Mouse (Mus musculus) embryo, embryonic 11 days (tissue): Measurements from ENCODE around the gene Zfp454.
A peak's percentile ranks its signal among the peaks of the same experiment; 100 is the strongest.

Experiments used
- DNase-seq: peaks from one replicate; pipeline ENCODE4 v3.0.0-alpha.2; 2015

Gene Zfp454

DNA sequence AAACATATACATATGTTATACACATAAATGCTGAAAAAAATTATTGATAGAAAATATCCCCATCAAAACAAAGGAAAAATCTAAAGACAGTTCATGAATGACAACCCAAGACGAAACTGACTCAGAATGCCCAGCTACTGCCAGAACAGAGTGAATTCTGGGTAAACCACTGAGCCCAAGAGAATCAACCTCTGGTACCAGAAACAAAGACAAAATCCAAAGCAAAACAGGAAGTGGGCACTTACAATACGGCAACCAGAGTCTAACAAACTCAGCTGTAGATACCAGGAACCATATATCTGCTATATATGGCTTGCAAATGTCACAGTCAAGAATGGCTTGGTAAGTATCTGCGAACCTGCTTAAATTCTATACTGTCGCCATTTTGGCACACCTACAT, 51.7 kb downstream of the Zfp454 start:
- DNase-seq, result no peak

DNA sequence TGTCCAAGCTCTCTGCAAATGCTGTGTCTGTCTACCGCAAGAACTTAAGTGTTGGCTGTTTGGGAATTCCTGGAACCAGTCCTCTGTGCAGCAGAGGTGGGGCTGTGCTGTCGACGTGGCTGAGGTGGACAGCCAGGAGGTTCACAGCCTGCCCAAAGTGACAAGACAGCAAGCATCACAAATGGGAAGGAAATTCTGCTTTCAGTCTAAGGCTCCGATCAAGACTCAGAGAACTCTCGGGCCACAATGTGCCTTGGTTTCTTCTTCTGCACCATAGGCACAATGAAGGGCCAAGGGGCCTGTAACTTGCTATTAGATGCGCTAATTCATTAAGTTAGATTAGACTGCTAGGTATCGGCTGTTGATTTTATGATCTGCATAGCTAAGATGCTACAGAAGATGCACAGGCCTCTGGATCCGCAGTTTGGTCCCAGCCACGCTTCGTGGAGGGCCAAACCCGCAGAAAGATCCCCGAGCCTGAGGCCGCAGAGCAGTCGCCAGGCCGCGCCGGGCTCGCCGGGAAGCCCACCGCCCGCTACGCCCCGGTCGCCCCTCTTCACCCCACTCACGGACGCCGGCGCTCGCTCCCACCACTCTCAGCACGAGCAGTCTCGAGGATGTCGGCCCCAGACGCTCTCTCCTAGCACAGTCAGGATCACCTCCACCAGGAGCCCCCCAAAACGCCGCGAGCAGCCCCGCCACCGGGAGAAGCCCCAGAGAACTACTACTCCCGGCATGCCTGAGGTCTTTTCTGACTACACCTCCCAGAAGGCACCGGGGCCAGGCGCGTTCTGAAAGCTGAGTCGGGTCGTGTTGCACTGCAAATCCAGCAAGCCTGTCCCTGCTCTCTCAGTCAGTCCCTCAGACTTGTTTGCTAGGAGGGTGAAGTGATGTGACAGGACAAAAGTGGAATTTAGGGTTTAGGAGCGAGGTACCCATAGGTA, 60.2 kb downstream of the Zfp454 start, which contains the start of gene Zfp354c:
Gene Zfp354c (minus strand): TSS at position 715 of the 944 bp plus-strand sequence.
- DNase-seq, result peak; percentile 93

DNA sequence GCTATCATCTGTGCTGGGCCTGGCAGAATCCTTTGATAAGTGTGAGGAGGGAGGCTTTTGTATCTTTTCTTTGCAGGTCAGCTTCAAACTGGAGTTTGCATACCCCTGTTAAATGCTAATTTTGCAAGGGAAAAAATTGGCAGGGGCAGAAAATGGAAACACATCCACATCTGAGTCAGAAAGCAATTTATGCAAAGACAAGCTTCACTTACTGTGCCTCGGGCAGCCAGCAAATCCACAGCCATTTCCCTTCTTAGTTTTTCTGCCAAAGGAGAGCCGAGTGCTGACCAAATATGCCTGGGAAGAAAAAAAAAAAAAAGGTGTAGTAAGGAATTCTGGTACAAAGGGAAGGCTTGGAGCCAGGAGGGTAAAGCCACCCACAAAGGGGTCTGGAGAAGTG, 61.2 kb downstream of the Zfp454 start:
- DNase-seq, result no peak
